Mouse (Mus musculus) heart, embryonic 10.5 days (tissue): Measurements from ENCODE around the gene Tm4sf1. TPM values are rescaled to one million over a fixed set of nuclear protein-coding genes. Genes with fewer than 3 reads are reported as not detected.

ENCODE experiments used
- DNase-seq: peaks from one replicate; pipeline ENCODE4 v3.0.0-alpha.2; 2017; ENCODE audit warnings: low spot score
- H3K27ac ChIP-seq: fragments of 300-500 bp; sonication (generic); 2 replicates; pipeline ENCODE4 v1.5.1; 2016; ENCODE audit warnings: mild to moderate bottlenecking
- H3K27me3 ChIP-seq: fragments of 300-500 bp; sonication (generic); 2 replicates; pipeline ENCODE4 v1.6.1; 2016; ENCODE audit warnings: mild to moderate bottlenecking; ENCODE audit not compliant: poor library complexity, insufficient read depth, severe bottlenecking
- H3K36me3 ChIP-seq: fragments of 300-500 bp; sonication (generic); 2 replicates; pipeline ENCODE4 v1.6.1; 2016; ENCODE audit warnings: mild to moderate bottlenecking, moderate library complexity
- H3K4me1 ChIP-seq: fragments of 300-500 bp; sonication (generic); 2 replicates; pipeline ENCODE4 v1.6.1; 2016; ENCODE audit warnings: mild to moderate bottlenecking
- H3K4me3 ChIP-seq: fragments of 300-500 bp; sonication (generic); 2 replicates; pipeline ENCODE4 v1.5.1; 2016; ENCODE audit warnings: mild to moderate bottlenecking, moderate library complexity
- H3K9me3 ChIP-seq: fragments of 300-500 bp; sonication (generic); 2 replicates; pipeline ENCODE4 v1.6.1; 2016; ENCODE audit warnings: mild to moderate bottlenecking, moderate library complexity
- WGBS: fragments of 180-500 bp; shearing (Covaris S2); methylation state at CpG from one replicate; pipeline ENCODE4 v1.1.7; 2016; 5-methylcytosine and 5-hydroxymethylcytosine counted together
- polyA plus RNA-seq: library from polyadenylated mRNA; unstranded; fragments of >200 nt; fragmentation: Nextera tagmentation; extraction: Ambion mirVana; gene quantifications from 2 replicates; pipeline ENCODE4 v1.2.1, GENCODE M21; 2016

Gene Tm4sf1
- polyA plus RNA-seq, 1 experiment from 2014 or later, result 27.3 TPM

GRCm38 (mm10) chr3:57301366-57301765 is 422 bp downstream of the Tm4sf1 start:
- Histone ChIP-seq H3K27me3 (no peaks in the 10 kb centered on the region), H3K27ac (no peak overlapping the region), H3K9me3 (no peaks in the 10 kb centered on the region), H3K4me1 (no peaks in the 10 kb centered on the region), H3K36me3 (no peaks in the 10 kb centered on the region), H3K4me3 (no peak overlapping the region)
- no peak for DNase-seq
- WGBS, result 80% methylated on average over 4 of the region's 4 CpGs

GRCm38 (mm10) chr3:57297991-57298390 is 3.8 kb downstream of the Tm4sf1 start:
- WGBS, result 84% methylated on average over 2 of the region's 2 CpGs

GRCm38 (mm10) chr3:57296574-57296973 is 5.2 kb downstream of the Tm4sf1 start:
- DNase-seq, result no peak
- Histone ChIP-seq H3K4me3 (no peak overlapping the region), H3K4me1 (no peaks in the 10 kb centered on the region; the same call in 1 of the 2 replicates), H3K27ac (no peak overlapping the region), H3K27me3 (no peaks in the 10 kb centered on the region), H3K36me3 (no peaks in the 10 kb centered on the region), H3K9me3 (no peaks in the 10 kb centered on the region)

More at GRCm38 (mm10) chr3:57297991-57298390, 3.8 kb downstream of the Tm4sf1 start:
- Histone ChIP-seq H3K36me3 (no peaks in the 10 kb centered on the region), H3K27ac (no peak overlapping the region), H3K4me3 (no peak overlapping the region), H3K27me3 (no peaks in the 10 kb centered on the region), H3K9me3 (no peaks in the 10 kb centered on the region), H3K4me1 (no peaks in the 10 kb centered on the region; the same call in 1 of the 2 replicates)
- DNase-seq, result no peak

- Histone ChIP-seq H3K9me3 (no peaks in the 10 kb centered on the region), H3K4me3 (no peak overlapping the region), H3K27me3 (no peaks in the 10 kb centered on the region), H3K27ac (0 out of 2 replicates have a peak overlapping the region, but pooled peaks have one; percentile 47), H3K36me3 (no peaks in the 10 kb centered on the region), H3K4me1 (no peaks in the 10 kb centered on the region; the same call in 1 of the 2 replicates)
- 81% methylated on average over 4 of the region's 4 CpGs for WGBS
- no peak for DNase-seq
Observed at GRCm38 (mm10) chr3:57295631-57296030, 6.2 kb downstream of the Tm4sf1 start.

- Histone ChIP-seq H3K4me1 (no peaks in the 10 kb centered on the region; the same call in 1 of the 2 replicates), H3K36me3 (no peaks in the 10 kb centered on the region), H3K27me3 (no peaks in the 10 kb centered on the region), H3K9me3 (no peaks in the 10 kb centered on the region), H3K4me3 (peak overlapping the region; percentile 9; the same call in 1 of the 2 replicates), H3K27ac (peak overlapping the region; percentile 47; the same call in 1 of the 2 replicates)
- WGBS, result 72% methylated on average over 21 of the region's 21 CpGs
- DNase-seq, result no peak
Observed at GRCm38 (mm10) chr3:57294742-57295525, 6.9 kb downstream of the Tm4sf1 start.

- Histone ChIP-seq H3K9me3 (no peaks in the 10 kb centered on the region), H3K4me1 (no peaks in the 10 kb centered on the region; the same call in 1 of the 2 replicates), H3K27me3 (no peaks in the 10 kb centered on the region), H3K27ac (peak overlapping the region; percentile 47; the same call in 1 of the 2 replicates), H3K4me3 (peak overlapping the region; percentile 29; the same call in 1 of the 2 replicates), H3K36me3 (no peaks in the 10 kb centered on the region)
- WGBS, result 60% methylated on average over 4 of the region's 4 CpGs
- DNase-seq, result no peak
Observed at GRCm38 (mm10) chr3:57293925-57294324, 7.9 kb downstream of the Tm4sf1 start.

GRCm38 (mm10) chr3:57292826-57293225 is 9.0 kb downstream of the Tm4sf1 start:
- Histone ChIP-seq H3K36me3 (no peaks in the 10 kb centered on the region), H3K4me1 (no peaks in the 10 kb centered on the region; the same call in 1 of the 2 replicates), H3K27ac (no peak overlapping the region), H3K4me3 (no peak overlapping the region), H3K9me3 (no peaks in the 10 kb centered on the region), H3K27me3 (no peaks in the 10 kb centered on the region)
- 68% methylated on average over 11 of the region's 11 CpGs for WGBS
- no peak for DNase-seq

- Histone ChIP-seq H3K4me1 (no peaks in the 10 kb centered on the region), H3K9me3 (no peaks in the 10 kb centered on the region), H3K27ac (0 out of 2 replicates have a peak overlapping the region, but pooled peaks have one; percentile 42), H3K27me3 (no peaks in the 10 kb centered on the region), H3K4me3 (no peak overlapping the region), H3K36me3 (no peaks in the 10 kb centered on the region)
- WGBS, result 73% methylated on average over 1 of the region's 1 CpGs
- DNase-seq, result no peak
Observed at GRCm38 (mm10) chr3:57288944-57289491, 12.8 kb downstream of the Tm4sf1 start.

GRCm38 (mm10) chr3:57287854-57288720 is 13.7 kb downstream of the Tm4sf1 start:
- no peaks in the 10 kb centered on the region for H3K9me3 ChIP-seq
- H3K36me3 ChIP-seq, result no peaks in the 10 kb centered on the region
- 47% methylated on average over 7 of the region's 7 CpGs for WGBS
- DNase-seq, result no peak
- no peak overlapping the region; the same call in 1 of the 2 replicates for H3K27ac ChIP-seq
- H3K4me1 ChIP-seq, result no peaks in the 10 kb centered on the region
- H3K27me3 ChIP-seq, result no peaks in the 10 kb centered on the region
- H3K4me3 ChIP-seq, result no peak overlapping the region

- Histone ChIP-seq H3K27ac (no peak overlapping the region), H3K4me3 (no peak overlapping the region), H3K4me1 (no peaks in the 10 kb centered on the region), H3K9me3 (no peaks in the 10 kb centered on the region), H3K27me3 (no peaks in the 10 kb centered on the region), H3K36me3 (no peaks in the 10 kb centered on the region)
- no peak for DNase-seq
- WGBS, result 55% methylated on average over 4 of the region's 4 CpGs
Observed at GRCm38 (mm10) chr3:57287438-57287837, 14.3 kb downstream of the Tm4sf1 start.

- H3K36me3 ChIP-seq, result no peaks in the 10 kb centered on the region
- H3K27ac ChIP-seq, result no peak overlapping the region
- H3K27me3 ChIP-seq, result no peaks in the 10 kb centered on the region
- no peak overlapping the region for H3K4me3 ChIP-seq
- H3K9me3 ChIP-seq, result no peaks in the 10 kb centered on the region
- WGBS, result 76% methylated on average over 4 of the region's 4 CpGs
- H3K4me1 ChIP-seq, result no peaks in the 10 kb centered on the region
- no peak for DNase-seq
Observed at GRCm38 (mm10) chr3:57278225-57278624, 23.6 kb downstream of the Tm4sf1 start.

GRCm38 (mm10) chr3:57277453-57277852 is 24.3 kb downstream of the Tm4sf1 start:
- H3K4me1 ChIP-seq, result no peaks in the 10 kb centered on the region
- WGBS, result 78% methylated on average over 5 of the region's 5 CpGs
- H3K27ac ChIP-seq, result no peak overlapping the region
- no peaks in the 10 kb centered on the region for H3K27me3 ChIP-seq
- H3K4me3 ChIP-seq, result no peak overlapping the region
- DNase-seq, result no peak
- no peaks in the 10 kb centered on the region for H3K36me3 ChIP-seq
- H3K9me3 ChIP-seq, result no peaks in the 10 kb centered on the region
